Mouse (Mus musculus) erythroblast, embryonic 14.5 days (primary cell): ENCODE data around the gene Tmprss13. TPM values are rescaled to one million over a fixed set of nuclear protein-coding genes. Genes with fewer than 3 reads are reported as not detected.

ENCODE experiments used
- H3K27me3 ChIP-seq: 2 replicates; pipeline ENCODE4 v1.6.1; 2012; ENCODE audit warnings: inconsistent platforms; ENCODE audit not compliant: control insufficient read depth
- H3K36me3 ChIP-seq: 2 replicates; pipeline ENCODE4 v1.6.1; 2012; ENCODE audit warnings: mild to moderate bottlenecking, inconsistent platforms; ENCODE audit not compliant: control insufficient read depth
- H3K4me1 ChIP-seq: 2 replicates; pipeline ENCODE4 v1.6.1; 2012; ENCODE audit warnings: inconsistent platforms; ENCODE audit not compliant: control insufficient read depth
- H3K4me3 ChIP-seq: replicated peaks from 2 replicates; pipeline ENCODE3; 2012; ENCODE audit warnings: moderate library complexity, mild to moderate bottlenecking, inconsistent platforms
- H3K9me3 ChIP-seq: 2 replicates; pipeline ENCODE4 v1.6.1; 2012; ENCODE audit warnings: low read length, inconsistent platforms, mixed read lengths; ENCODE audit not compliant: control insufficient read depth
- GATA1 ChIP-seq: IDR thresholded peaks from 2 replicates; pipeline ENCODE4 v1.6.1; 2012; ENCODE audit warnings: low read length, inconsistent platforms, mixed read lengths
- TAL1 ChIP-seq: IDR thresholded peaks from 3 replicates; pipeline ENCODE4 v1.6.1; 2012; ENCODE audit warnings: low read length, inconsistent platforms, mixed read lengths
- polyA plus RNA-seq: library from polyadenylated mRNA; stranded (reverse); fragments of >175 nt; gene quantifications from 2 replicates; pipeline ENCODE4 v1.2.3, GENCODE M21; 2012

The Tmprss13 gene
- polyA plus RNA-seq, 1 experiment, result not detected

GRCm38 (mm10) chr9:45349851-45350250 lies 31.0 kb downstream of the Tmprss13 start:
- TF ChIP-seq GATA1 (no peak), TAL1 (no peak)
- H3K4me3 ChIP-seq, result no peak overlapping the region
- H3K9me3 ChIP-seq, result no peaks in the 10 kb centered on the region
- no peaks in the 10 kb centered on the region for H3K36me3 ChIP-seq
- no peaks in the 10 kb centered on the region for H3K4me1 ChIP-seq
- H3K27me3 ChIP-seq, result no peaks in the 10 kb centered on the region

- H3K36me3 ChIP-seq, result no peaks in the 10 kb centered on the region
- H3K9me3 ChIP-seq, result no peaks in the 10 kb centered on the region
Observed at GRCm38 (mm10) chr9:45355192-45355591, 36.3 kb downstream of the Tmprss13 start.

GRCm38 (mm10) chr9:45358356-45358755 lies 39.5 kb downstream of the Tmprss13 start:
- no peaks in the 10 kb centered on the region for H3K4me1 ChIP-seq
- TF ChIP-seq GATA1, result no peak
- TF ChIP-seq TAL1, result no peak
- H3K27me3 ChIP-seq, result no peaks in the 10 kb centered on the region
- H3K4me3 ChIP-seq, result no peak overlapping the region
- H3K36me3 ChIP-seq, result no peaks in the 10 kb centered on the region
- no peaks in the 10 kb centered on the region for H3K9me3 ChIP-seq

More at GRCm38 (mm10) chr9:45355192-45355591, 36.3 kb downstream of the Tmprss13 start:
- Histone ChIP-seq H3K4me3 (no peak overlapping the region), H3K4me1 (no peaks in the 10 kb centered on the region), H3K27me3 (no peaks in the 10 kb centered on the region)
- TF ChIP-seq GATA1, result no peak
- TF ChIP-seq TAL1, result no peak

GRCm38 (mm10) chr9:45362051-45362461 lies 43.2 kb downstream of the Tmprss13 start:
- Histone ChIP-seq H3K36me3 (no peaks in the 10 kb centered on the region), H3K4me1 (no peaks in the 10 kb centered on the region), H3K27me3 (no peaks in the 10 kb centered on the region; the same call in 1 of the 2 replicates), H3K9me3 (no peaks in the 10 kb centered on the region), H3K4me3 (no peak overlapping the region)
- no peak for TF ChIP-seq GATA1
- TF ChIP-seq TAL1, result no peak

GRCm38 (mm10) chr9:45363639-45364214 lies 44.8 kb downstream of the Tmprss13 start:
- Histone ChIP-seq H3K27me3 (no peaks in the 10 kb centered on the region; the same call in 1 of the 2 replicates), H3K36me3 (no peaks in the 10 kb centered on the region), H3K4me3 (no peak overlapping the region), H3K4me1 (no peaks in the 10 kb centered on the region), H3K9me3 (no peaks in the 10 kb centered on the region)
- TF ChIP-seq GATA1, result no peak
- no peak for TF ChIP-seq TAL1

GRCm38 (mm10) chr9:45367716-45368115 lies 48.8 kb downstream of the Tmprss13 start:
- Histone ChIP-seq H3K4me1 (no peaks in the 10 kb centered on the region), H3K9me3 (no peaks in the 10 kb centered on the region), H3K4me3 (no peak overlapping the region), H3K27me3 (peaks cover 28% of the 10 kb centered on the region), H3K36me3 (no peaks in the 10 kb centered on the region)
- TF ChIP-seq TAL1 (no peak), GATA1 (no peak)

- Histone ChIP-seq H3K9me3 (no peaks in the 10 kb centered on the region), H3K4me1 (no peaks in the 10 kb centered on the region), H3K4me3 (no peak overlapping the region), H3K27me3 (peaks cover 28% of the 10 kb centered on the region), H3K36me3 (no peaks in the 10 kb centered on the region)
- TF ChIP-seq GATA1 (no peak), TAL1 (no peak)
Observed at GRCm38 (mm10) chr9:45368341-45368901, 49.5 kb downstream of the Tmprss13 start.

- Histone ChIP-seq H3K4me1 (no peaks in the 10 kb centered on the region), H3K9me3 (no peaks in the 10 kb centered on the region), H3K4me3 (no peak within 1 kb of the TSS), H3K27me3 (peaks cover 28% of the 10 kb centered on the region), H3K36me3 (no peaks in the 10 kb centered on the region)
- TF ChIP-seq GATA1 (no peak), TAL1 (no peak)
Observed at GRCm38 (mm10) chr9:45370117-45370561, 51.2 kb downstream of the Tmprss13 start, which contains the start of gene Fxyd6. Gene Fxyd6 (plus strand): TSS chr9:45370185.

GRCm38 (mm10) chr9:45370616-45371336 lies 51.9 kb downstream of the Tmprss13 start:
- Histone ChIP-seq H3K36me3 (no peaks in the 10 kb centered on the region), H3K27me3 (peaks cover 28% of the 10 kb centered on the region), H3K9me3 (no peaks in the 10 kb centered on the region), H3K4me1 (no peaks in the 10 kb centered on the region), H3K4me3 (no peak overlapping the region)
- TF ChIP-seq GATA1 (no peak), TAL1 (no peak)
